Mouse (Mus musculus) MEL (cell line): Measurements from ENCODE around the gene Rbm42. TPM values are rescaled to one million over a fixed set of nuclear protein-coding genes. Genes with fewer than 3 reads are reported as not detected.

Experiments
- DNase-seq: peaks from one replicate; pipeline ENCODE4 v3.0.0; 2011; ENCODE audit warnings: low read depth, low spot score
- H3K27ac ChIP-seq: 2 replicates; pipeline ENCODE4 v1.5.1; 2012; ENCODE audit warnings: low read depth, mild to moderate bottlenecking, control low read depth, low read length, moderate library complexity; ENCODE audit not compliant: control insufficient read depth
- H3K27me3 ChIP-seq, 2 experiments: fragments of 150-350 bp in 1 of 2; sonication (generic) in 1 of 2; 2 replicates each; pipeline ENCODE4 v1.6.1; 2012; ENCODE audit warnings: low read length in 2 of 2, mild to moderate bottlenecking in 2 of 2, improper control_type of control experiment in 1 of 2, moderate library complexity in 1 of 2; ENCODE audit not compliant: insufficient read depth in 2 of 2, control insufficient read depth in 1 of 2
- H3K36me3 ChIP-seq, 2 experiments: 2 replicates each; pipeline ENCODE4 v1.6.1; 2012 to 2014; ENCODE audit warnings: low read length in 2 of 2, improper control_type of control experiment in 1 of 2, inconsistent platforms in 1 of 2, mild to moderate bottlenecking in 1 of 2; ENCODE audit not compliant: insufficient read depth in 2 of 2, control insufficient read depth in 1 of 2
- H3K4me1 ChIP-seq, 2 experiments: fragments of 150-350 bp in 1 of 2; sonication (generic) in 1 of 2; 2 replicates each; pipeline ENCODE4 v1.6.1; 2012; ENCODE audit warnings: low read length in 2 of 2, improper control_type of control experiment in 1 of 2, mild to moderate bottlenecking in 1 of 2; ENCODE audit not compliant: insufficient read depth in 2 of 2, control insufficient read depth in 1 of 2
- H3K4me3 ChIP-seq, 2 experiments: fragments of 150-350 bp in 1 of 2; sonication (generic) in 1 of 2; 2 replicates each; pipeline ENCODE4 v1.5.1; 2012; ENCODE audit warnings: low read depth in 2 of 2, low read length in 2 of 2, mild to moderate bottlenecking in 2 of 2, moderate library complexity in 2 of 2, control low read depth in 1 of 2, improper control_type of control experiment in 1 of 2; ENCODE audit not compliant: control insufficient read depth in 1 of 2, insufficient read depth in 1 of 2
- H3K79me2 ChIP-seq: 2 replicates; pipeline ENCODE4 v1.6.1; 2012; ENCODE audit warnings: mild to moderate bottlenecking, low read length, moderate library complexity; ENCODE audit not compliant: control insufficient read depth, poor library complexity, insufficient read depth
- H3K9ac ChIP-seq: 2 replicates; pipeline ENCODE4 v1.6.1; 2012; ENCODE audit warnings: low read depth, mild to moderate bottlenecking, control low read depth, low read length, moderate library complexity; ENCODE audit not compliant: control insufficient read depth, poor library complexity, severe bottlenecking
- H3K9me3 ChIP-seq: fragments of 150-350 bp; sonication (generic); replicated peaks from 2 replicates; pipeline ENCODE4 v1.6.1; 2012; ENCODE audit warnings: mild to moderate bottlenecking, low read length, improper control_type of control experiment, moderate library complexity; ENCODE audit not compliant: insufficient read depth
- BHLHE40 ChIP-seq: IDR thresholded peaks from 2 replicates; pipeline ENCODE4 v1.6.1; 2012; ENCODE audit warnings: low read depth, mild to moderate bottlenecking, inconsistent platforms, low read length, improper control_type of control experiment, borderline replicate concordance
- CTCF ChIP-seq, 3 experiments: IDR thresholded peaks in 2 of 3; conservative IDR thresholded peaks in 1 of 3; 2 replicates each; pipeline ENCODE4 v1.5.1; 2011 to 2012; ENCODE audit warnings: low read length in 3 of 3, low read depth in 2 of 3, mild to moderate bottlenecking in 2 of 3, improper control_type of control experiment in 1 of 3, inconsistent platforms in 1 of 3, mixed read lengths in 1 of 3, moderate library complexity in 1 of 3; ENCODE audit not compliant: control insufficient read depth in 1 of 3, insufficient read depth in 1 of 3, poor library complexity in 1 of 3, severe bottlenecking in 1 of 3
- E2F4 ChIP-seq: IDR thresholded peaks from 2 replicates; pipeline ENCODE4 v1.6.1; 2011; ENCODE audit warnings: low read depth, low read length, improper control_type of control experiment, borderline replicate concordance
- EP300 ChIP-seq, 2 experiments: IDR thresholded peaks; 2 replicates each; pipeline ENCODE4 v1.6.1; 2011; ENCODE audit warnings: improper control_type of control experiment in 2 of 2, low read length in 2 of 2, low read depth in 1 of 2, mild to moderate bottlenecking in 1 of 2
- MXI1 ChIP-seq: IDR thresholded peaks from 2 replicates; pipeline ENCODE4 v1.6.1; 2011; ENCODE audit warnings: mild to moderate bottlenecking, low read depth, low read length, improper control_type of control experiment
- NELFE ChIP-seq: IDR thresholded peaks from 2 replicates; pipeline ENCODE4 v1.6.1; 2011; ENCODE audit warnings: low read depth, low read length, improper control_type of control experiment
- NRF1 ChIP-seq: IDR thresholded peaks from 2 replicates; pipeline ENCODE4 v1.6.1; 2014; ENCODE audit warnings: low read depth, mild to moderate bottlenecking, inconsistent platforms, low read length, improper control_type of control experiment, moderate library complexity; ENCODE audit not compliant: poor library complexity, insufficient read depth, severe bottlenecking
- POLR2A ChIP-seq, 2 experiments: IDR thresholded peaks; 2 replicates each; pipeline ENCODE4 v1.6.1; 2011 to 2012; ENCODE audit warnings: low read length in 2 of 2, mild to moderate bottlenecking in 2 of 2, control low read depth in 1 of 2, improper control_type of control experiment in 1 of 2, low read depth in 1 of 2, moderate library complexity in 1 of 2; ENCODE audit not compliant: control insufficient read depth in 1 of 2, insufficient read depth in 1 of 2, poor library complexity in 1 of 2
- POLR2AphosphoS5 ChIP-seq: IDR thresholded peaks from 2 replicates; pipeline ENCODE4 v1.6.1; 2012; ENCODE audit warnings: low read depth, borderline replicate concordance, mild to moderate bottlenecking, inconsistent platforms, low read length, moderate library complexity, mixed read lengths
- RAD21 ChIP-seq: IDR thresholded peaks from 2 replicates; pipeline ENCODE4 v1.6.1; 2011; ENCODE audit warnings: mild to moderate bottlenecking, low read depth, low read length, improper control_type of control experiment
- SMC3 ChIP-seq: IDR thresholded peaks from 2 replicates; pipeline ENCODE4 v1.6.1; 2011; ENCODE audit warnings: low read depth, low read length, improper control_type of control experiment
- TCF12 ChIP-seq: IDR thresholded peaks from 2 replicates; pipeline ENCODE4 v1.6.1; 2014; ENCODE audit warnings: low read depth, mild to moderate bottlenecking, inconsistent platforms, low read length, improper control_type of control experiment, moderate library complexity
- UBTF ChIP-seq: IDR thresholded peaks from 2 replicates; pipeline ENCODE4 v1.6.1; 2012; ENCODE audit warnings: low read depth, mild to moderate bottlenecking, inconsistent platforms, low read length, improper control_type of control experiment, moderate library complexity, borderline replicate concordance; ENCODE audit not compliant: insufficient read depth
- USF1 ChIP-seq: IDR thresholded peaks from 2 replicates; pipeline ENCODE4 v1.6.1; 2014; ENCODE audit warnings: low read depth, mild to moderate bottlenecking, inconsistent platforms, low read length, improper control_type of control experiment, moderate library complexity
- USF2 ChIP-seq, 2 experiments: IDR thresholded peaks; 2 replicates each; pipeline ENCODE4 v1.6.1; 2011 to 2012; ENCODE audit warnings: improper control_type of control experiment in 2 of 2, low read length in 2 of 2, borderline replicate concordance in 1 of 2, inconsistent platforms in 1 of 2, low read depth in 1 of 2, mild to moderate bottlenecking in 1 of 2; ENCODE audit not compliant: insufficient read depth in 1 of 2
- ZMIZ1 ChIP-seq: IDR thresholded peaks from 2 replicates; pipeline ENCODE4 v1.6.1; 2012; ENCODE audit warnings: low read depth, mild to moderate bottlenecking, inconsistent platforms, low read length, improper control_type of control experiment, moderate library complexity
- polyA plus RNA-seq, 2 experiments: library from polyadenylated mRNA; stranded (reverse) in 1 of 2; unstranded in 1 of 2; fragments of >175 nt in 1 of 2; fragments of >200 nt in 1 of 2; gene quantifications; 2 replicates each; pipeline versions ENCODE4 v1.2.1 to v1.2.4; 2012; ENCODE audit warnings: low replicate concordance in 2 of 2, low read depth in 1 of 2; ENCODE audit not compliant: insufficient read length in 2 of 2, insufficient read depth in 1 of 2, missing spikeins in 1 of 2
- total RNA-seq: library from RNA; depleted of rRNA; stranded (reverse); fragments of 300-350 nt; gene quantifications from 2 replicates; pipeline ENCODE4 v1.2.3, GENCODE M21; 2012

The Rbm42 gene
- total and polyA plus RNA-seq, 3 experiments = 124 to 129 TPM; not detected in 1

DNA sequence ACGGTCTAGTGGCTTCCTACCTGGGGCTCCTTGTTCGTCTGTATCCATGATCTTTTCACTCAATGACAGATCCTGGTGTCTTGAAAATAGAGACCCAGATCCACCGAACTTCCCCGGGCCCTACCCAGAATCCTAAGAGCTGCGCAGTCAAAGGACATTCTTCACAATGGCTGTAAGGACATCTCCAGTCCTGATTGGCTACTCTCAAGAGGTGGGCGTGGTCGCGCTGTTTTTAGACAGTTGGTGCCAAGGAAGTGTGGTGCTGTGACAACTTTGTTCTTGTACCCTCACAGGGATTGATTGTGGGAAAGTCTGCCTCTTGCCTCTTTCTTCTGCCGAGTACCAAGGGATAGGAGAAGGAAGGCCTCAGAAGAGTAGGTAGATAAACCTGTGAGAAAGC is 21.4 kb upstream of the Rbm42 start, which contains the start of gene Pmis2:
Gene Pmis2, minus strand, starts transcription at position 126 of the 400 bp plus-strand sequence.
- H3K27ac ChIP-seq = no peak within 1 kb of the TSS
- no peak within 1 kb of the TSS for H3K9ac ChIP-seq

GRCm38 (mm10) chr7:30669229-30669628 is 19.1 kb upstream of the Rbm42 start:
- TF ChIP-seq SMC3 (peak; percentile 62), POLR2A (IDR thresholded peaks at IDR 0.05; ENCODE audit: control insufficient read depth in 1 of 2, insufficient read depth in 1 of 2, low read depth in 1 of 2, low read length in 2 of 2, poor library complexity in 1 of 2) (no peak), E2F4 (no peak), BHLHE40 (no peak), CTCF (IDR thresholded peaks at IDR 0.05 in 2 of 3, conservative IDR thresholded peaks at IDR 0.05 in 1 of 3; ENCODE audit: control insufficient read depth in 1 of 3, insufficient read depth in 1 of 3, low read depth in 2 of 3, low read length in 3 of 3, poor library complexity in 1 of 3, severe bottlenecking in 1 of 3) (peak; percentile 46 to 78 (median 78)), RAD21 (peak; percentile 56)
- TF ChIP-seq, all 39 proteins: peak for 3
- H3K4me1 ChIP-seq = no peaks in the 10 kb centered on the region
- DNase-seq = peak; percentile 79
- H3K9ac ChIP-seq = no peak overlapping the region
- H3K9me3 ChIP-seq = no peaks in the 10 kb centered on the region
- H3K27ac ChIP-seq = no peak overlapping the region
- H3K36me3 ChIP-seq = no peaks in the 10 kb centered on the region
- H3K79me2 ChIP-seq = peaks cover 3% of the 10 kb centered on the region; the same call in 1 of the 2 replicates
- H3K27me3 ChIP-seq = peaks cover 0 to 6% of the 10 kb centered on the region in 2 experiments; a peak in 3 of 4 replicates
- no peak overlapping the region for H3K4me3 ChIP-seq

More for the DNA sequence above, 21.4 kb upstream of the Rbm42 start, which contains the start of gene Pmis2:
- no peaks in the 10 kb centered on the region for H3K4me1 ChIP-seq
- no peak within 1 kb of the TSS for H3K4me3 ChIP-seq
- H3K9me3 ChIP-seq = no peaks in the 10 kb centered on the region
- H3K36me3 ChIP-seq = no peaks in the 10 kb centered on the region
- DNase-seq = peak; percentile 19
- no peaks in the 10 kb centered on the region for H3K79me2 ChIP-seq
- peaks cover 2 to 9% of the 10 kb centered on the region in 2 experiments for H3K27me3 ChIP-seq
- TF ChIP-seq NRF1 (no peak), NELFE (no peak), EP300 (IDR thresholded peaks at IDR 0.05; ENCODE audit: low read depth in 1 of 2, low read length in 2 of 2) (no peak), TCF12 (no peak), USF1 (no peak), E2F4 (no peak), USF2 (IDR thresholded peaks at IDR 0.05; ENCODE audit: borderline replicate concordance in 1 of 2, insufficient read depth in 1 of 2, low read depth in 1 of 2, low read length in 2 of 2) (no peak), POLR2AphosphoS5 (no peak), MXI1 (no peak), UBTF (no peak), ZMIZ1 (no peak)
